Mouse (Mus musculus): ENCODE results near the gene Nxpe3. TPM values are rescaled to one million over a fixed set of nuclear protein-coding genes. Genes with fewer than 3 reads are reported as not detected.
"Not testable (repeated sequence)": the region's sequence is repeated elsewhere in the genome, so short reads cannot be mapped to it uniquely, and the experiment has no call there.

Gene Nxpe3
- total RNA-seq, 2 experiments from 2014 or later: 0.25 to 0.38 TPM

- no peak for DNase-seq (ENCODE audit: low spot score)
These were observed 57.0 kb downstream of the Nxpe3 start for GRCm38 (mm10) chr16:55838129-55838509.

DNA sequence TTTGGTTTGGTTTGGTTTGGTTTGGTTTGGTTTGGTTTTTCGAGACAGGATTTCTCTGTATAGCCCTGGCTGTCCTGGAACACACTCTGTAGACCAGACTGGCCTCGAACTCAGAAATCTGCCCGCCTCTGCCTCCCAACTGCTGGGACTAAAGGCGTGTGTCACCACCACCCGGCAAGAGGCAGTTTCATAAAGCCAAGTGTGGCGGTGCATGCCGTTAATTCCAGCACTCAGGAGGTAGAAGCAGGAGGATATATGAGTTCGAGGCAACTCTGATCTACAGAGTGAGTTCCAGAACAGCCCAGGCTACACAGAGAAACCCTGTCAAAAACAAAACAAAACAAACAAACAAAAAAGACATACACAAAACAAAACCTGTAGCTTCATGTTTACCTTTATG, 57.4 kb downstream of the Nxpe3 start:
- DNase-seq (ENCODE audit: low spot score): not testable (repeated sequence)

DNA sequence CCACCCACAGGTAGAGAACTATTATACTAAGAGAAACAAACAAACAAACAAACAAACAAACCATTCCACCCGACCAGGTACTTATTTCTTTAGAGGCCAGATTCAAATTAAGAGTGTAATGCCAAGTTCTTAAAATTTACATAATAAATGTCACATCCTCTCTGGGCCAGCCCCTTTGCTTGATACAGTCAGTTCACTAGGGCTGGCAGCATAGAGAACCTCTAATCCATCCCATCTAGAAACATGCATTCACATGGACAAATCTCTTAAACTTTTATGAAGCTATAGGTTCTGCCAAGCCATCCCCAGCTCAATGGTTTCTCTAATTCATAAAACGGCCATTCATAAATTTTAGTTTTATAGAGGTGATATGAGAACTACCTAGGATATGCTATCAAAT, 57.9 kb downstream of the Nxpe3 start:
- no peak for DNase-seq (ENCODE audit: low spot score)

GRCm38 (mm10) chr16:55835798-55836197, 59.3 kb downstream of the Nxpe3 start:
- DNase-seq (ENCODE audit: low spot score): no peak

DNA sequence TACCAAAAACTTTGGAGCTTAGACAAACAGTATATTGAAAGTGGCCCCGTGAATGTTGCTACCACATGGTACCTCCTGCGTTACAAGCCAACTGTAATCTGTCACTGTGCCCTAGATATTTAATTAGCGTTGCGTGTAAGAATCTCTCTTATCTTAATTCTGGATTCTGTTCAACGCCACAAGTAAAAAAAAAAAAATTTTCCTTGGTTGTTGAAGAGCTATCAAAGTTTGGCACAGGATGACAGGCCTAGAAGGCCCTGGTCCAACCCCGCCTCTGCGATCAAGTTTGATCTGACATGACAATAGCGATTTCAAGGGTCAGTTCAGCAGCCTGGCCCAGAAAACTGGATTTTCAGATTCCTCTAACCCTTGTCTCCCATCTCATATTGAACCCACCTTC, 62.5 kb downstream of the Nxpe3 start:
- no peak for DNase-seq (ENCODE audit: low spot score)

DNA sequence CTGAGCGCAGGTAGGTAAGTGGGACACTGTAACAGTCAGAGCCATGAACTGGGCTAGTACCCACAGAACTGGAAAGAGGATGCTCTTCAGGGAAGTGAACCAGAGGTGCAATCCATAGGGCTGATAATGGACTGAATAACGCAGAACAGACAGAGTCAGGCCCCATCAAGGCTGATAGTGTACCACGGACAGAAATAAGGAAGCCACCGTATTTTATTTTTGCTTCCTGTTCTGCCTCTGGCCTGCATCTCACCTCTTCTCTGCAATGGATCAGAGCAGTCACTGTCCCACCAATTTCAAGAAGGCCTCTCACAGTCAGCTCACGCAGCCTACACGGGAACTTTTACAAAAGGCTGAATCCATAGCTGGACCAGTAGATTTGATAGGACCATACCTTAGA, 63.0 kb downstream of the Nxpe3 start:
- DNase-seq (ENCODE audit: low spot score): no peak

DNA sequence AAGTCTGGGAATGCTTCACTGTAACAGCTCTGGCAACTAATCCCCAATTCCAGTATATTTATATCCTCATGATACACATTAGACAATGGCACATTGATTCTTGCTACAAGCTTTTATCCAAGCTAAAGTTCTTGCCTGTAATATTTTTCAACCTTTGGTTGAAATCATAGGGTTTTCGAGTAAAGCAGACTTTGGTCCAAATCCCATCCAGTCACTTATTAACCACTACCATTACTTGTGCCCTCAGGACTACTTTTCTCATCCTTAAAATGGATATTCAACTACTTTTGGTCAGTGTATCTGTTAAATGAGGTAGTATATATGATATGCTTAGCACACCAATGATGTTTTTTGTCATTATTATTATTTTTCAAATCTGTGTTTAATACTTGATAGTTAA, 63.6 kb downstream of the Nxpe3 start:
- no peak for DNase-seq (ENCODE audit: low spot score)

GRCm38 (mm10) chr16:55823398-55824155, 71.5 kb downstream of the Nxpe3 start:
- no peak for DNase-seq (ENCODE audit: low spot score)

DNA sequence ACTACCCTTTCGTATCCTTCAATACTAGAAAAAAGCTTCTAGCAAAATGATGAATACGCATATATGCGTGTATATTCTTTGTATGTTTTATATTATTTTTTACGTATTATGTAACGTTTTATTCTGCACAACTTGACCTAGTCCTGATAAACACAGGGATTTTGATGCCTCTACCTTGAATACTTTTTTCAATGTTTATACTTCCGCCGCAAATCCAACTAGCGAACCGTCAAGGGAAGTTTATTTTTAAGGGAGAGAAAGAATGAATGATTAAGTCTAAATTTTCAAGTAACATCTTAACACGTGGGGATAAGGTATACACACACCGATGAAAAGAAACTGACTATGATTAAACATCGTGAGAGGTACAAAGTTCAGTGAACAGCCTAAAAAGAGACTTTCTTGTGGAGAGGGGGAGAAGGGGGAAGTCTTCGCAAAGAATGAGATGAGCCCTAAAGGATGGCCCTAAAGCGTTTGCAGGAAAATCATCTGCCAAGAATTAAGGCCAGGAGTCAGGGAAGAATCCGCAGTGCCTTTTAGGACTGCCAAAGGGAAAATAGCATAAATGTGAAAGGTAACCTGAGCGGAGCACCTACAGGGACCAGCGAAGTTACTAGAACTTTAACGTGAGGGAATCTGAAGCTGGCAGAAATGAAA, 72.2 kb downstream of the Nxpe3 start:
- no peak for DNase-seq (ENCODE audit: low spot score)

DNA sequence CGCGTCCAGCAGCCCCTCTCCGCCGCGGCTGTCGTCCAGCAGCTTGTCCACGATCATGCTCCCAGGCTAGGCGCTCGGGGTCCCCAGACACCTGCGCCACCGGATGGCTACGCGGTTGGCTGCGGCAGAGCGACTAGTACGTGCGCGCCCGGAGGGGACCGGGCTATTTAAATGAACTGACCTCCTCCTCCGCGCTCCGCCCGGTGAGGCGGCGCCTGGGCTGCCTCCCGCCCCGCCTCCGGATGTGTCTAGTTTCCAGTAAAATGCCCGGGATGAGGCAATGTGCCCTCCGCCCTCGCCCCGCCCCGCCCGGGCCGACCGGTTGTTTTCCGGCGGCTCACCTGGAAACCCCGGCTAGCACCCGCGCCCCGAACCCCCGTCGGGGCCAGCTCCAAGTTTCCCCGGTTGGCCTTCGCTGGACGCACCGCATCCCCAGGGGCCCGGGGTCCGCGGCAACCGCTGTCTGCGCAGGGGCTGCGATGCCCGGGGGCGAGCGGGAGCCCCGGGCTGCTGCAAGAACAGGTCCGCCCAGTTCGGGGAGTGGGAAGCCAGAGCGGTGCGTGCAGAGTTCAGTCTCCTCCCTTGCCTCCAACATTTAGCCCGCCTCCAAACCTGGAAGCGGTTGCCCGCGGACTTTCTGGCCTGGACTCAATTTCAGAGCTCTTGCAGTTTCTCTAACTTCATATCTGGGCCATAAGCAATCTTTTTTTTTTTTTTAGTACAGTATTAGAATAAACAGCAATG, 72.9 kb downstream of the Nxpe3 start:
- peak; percentile 94 for DNase-seq (ENCODE audit: low spot score)

DNA sequence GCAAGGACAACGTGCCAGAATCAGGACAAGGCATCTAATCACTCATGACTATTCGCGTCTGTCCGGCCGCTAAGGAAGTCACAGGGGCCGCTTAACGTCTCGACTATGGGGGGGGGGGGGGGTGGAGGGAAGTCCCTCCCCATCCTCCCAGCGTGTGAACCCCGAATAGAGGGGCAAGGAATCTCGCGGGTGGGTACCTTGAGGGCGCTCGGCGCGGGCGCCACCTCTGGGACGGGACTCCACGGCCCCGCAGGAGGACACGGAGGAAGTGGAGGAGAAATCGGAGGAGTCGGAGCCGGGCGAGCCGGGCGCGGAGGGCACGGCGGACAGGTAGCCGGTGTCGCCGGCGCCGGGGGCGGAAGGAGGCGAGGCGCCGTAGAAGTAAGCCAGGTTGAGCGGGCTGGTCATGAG, 73.5 kb downstream of the Nxpe3 start:
- DNase-seq (ENCODE audit: low spot score): peak; percentile 32

- DNase-seq (ENCODE audit: low spot score): no peak
These were observed 74.0 kb downstream of the Nxpe3 start for GRCm38 (mm10) chr16:55820916-55821570.

GRCm38 (mm10) chr16:55820161-55820915, 74.7 kb downstream of the Nxpe3 start:
- DNase-seq (ENCODE audit: low spot score): no peak

- peak; percentile 43 for DNase-seq (ENCODE audit: low spot score)
These were observed 75.8 kb downstream of the Nxpe3 start for GRCm38 (mm10) chr16:55819186-55819861.

GRCm38 (mm10) chr16:55817717-55818515, 77.2 kb downstream of the Nxpe3 start:
- DNase-seq (ENCODE audit: low spot score): no peak

DNA sequence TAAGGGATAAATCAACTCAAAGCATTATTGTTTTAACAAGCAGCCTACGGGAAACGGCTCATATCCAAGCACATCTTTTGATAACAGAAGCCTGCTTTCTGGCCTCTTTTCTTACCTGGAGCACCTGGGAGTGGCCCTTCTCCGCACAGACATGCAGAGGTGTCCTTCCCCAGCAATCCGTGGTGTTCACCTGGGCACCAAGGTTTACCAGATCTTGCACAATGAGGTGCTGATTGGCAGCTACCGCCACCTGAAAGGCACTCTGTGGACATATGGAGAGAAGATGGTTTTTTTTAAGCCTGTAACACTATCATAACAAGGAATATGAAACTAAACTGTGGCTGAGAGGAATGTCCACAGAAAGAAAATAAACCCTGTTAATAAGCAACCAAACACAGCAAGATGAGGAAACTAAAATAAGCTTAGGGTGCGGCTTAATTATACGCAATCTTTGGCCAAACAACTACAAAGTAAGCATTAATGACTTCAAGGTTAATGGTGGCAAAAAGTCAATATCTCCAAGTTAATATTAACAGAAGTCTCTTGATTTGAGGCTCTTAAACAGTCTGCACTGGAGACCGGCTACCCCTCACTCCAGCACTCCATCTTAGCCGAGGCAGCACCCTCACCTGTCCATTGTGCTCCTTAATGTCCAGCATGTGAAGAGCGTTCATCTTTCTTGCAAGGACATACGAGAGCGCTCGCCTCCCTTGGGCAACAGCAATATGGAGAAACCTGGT, 78.7 kb downstream of the Nxpe3 start:
- DNase-seq (ENCODE audit: low spot score): no peak

DNA sequence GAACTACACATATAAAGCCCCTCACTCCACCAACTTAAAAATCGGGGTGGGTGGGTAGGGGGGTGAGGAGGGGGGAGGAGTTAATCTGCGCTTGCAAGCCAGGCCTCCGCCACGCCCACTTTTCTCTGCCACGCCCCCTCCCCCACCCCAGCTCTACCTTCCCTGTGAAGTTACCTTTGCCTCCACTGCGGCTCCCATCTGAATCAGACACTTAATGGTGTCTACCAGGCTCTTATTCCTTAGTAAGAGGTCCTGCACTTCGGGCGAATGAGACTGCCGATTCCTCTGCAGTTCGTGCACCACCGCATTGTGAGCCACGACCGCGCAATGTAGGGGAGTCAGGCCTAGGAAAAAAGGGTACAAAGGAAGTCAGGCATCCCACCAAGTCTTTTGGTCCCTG, 79.6 kb downstream of the Nxpe3 start:
- no peak for DNase-seq (ENCODE audit: low spot score)

- no peak for DNase-seq (ENCODE audit: low spot score)
These were observed 80.4 kb downstream of the Nxpe3 start for GRCm38 (mm10) chr16:55814686-55815085.

- no peak for DNase-seq (ENCODE audit: low spot score)
These were observed 81.2 kb downstream of the Nxpe3 start for GRCm38 (mm10) chr16:55813916-55814315.

All from gastrocnemius, adult 18-20 months (tissue).